Mouse (Mus musculus): ENCODE measurements around the gene Tas2r138.

DNA sequence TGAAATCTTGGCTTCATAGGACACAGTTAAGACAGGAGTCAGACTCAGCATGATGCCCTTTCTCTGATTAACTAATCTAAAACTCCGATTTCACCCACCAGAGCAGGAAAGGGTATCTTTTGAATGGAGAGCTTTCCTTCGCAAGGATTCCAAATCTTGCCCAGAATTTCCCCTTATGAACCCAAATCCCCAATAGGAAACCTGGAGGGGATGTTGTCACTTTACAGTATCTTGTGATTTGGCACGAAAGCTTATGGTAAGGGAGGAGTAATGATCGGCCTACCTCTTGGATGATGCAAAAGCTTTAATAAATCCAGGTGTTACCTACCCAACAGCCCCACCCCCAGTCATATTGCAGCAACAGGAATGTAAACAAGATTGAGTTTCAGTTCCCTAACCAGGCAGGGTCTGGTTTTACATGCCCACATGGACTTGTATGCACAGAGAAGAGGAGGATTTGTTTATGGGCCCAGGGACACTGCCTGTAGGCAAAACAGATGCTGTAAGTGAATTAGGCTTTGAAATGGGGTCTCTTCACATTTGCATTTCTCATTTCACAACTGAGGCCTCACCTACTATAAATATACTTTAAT lies at the start of gene Tas2r138:
- TF ChIP-seq MAFK (IDR thresholded peaks at IDR 0.05; ENCODE audit: insufficient replicate concordance, low read length) = no peak
- TF ChIP-seq POLR2A (IDR thresholded peaks at IDR 0.05; ENCODE audit: low read depth, low read length) = no peak
- no peak for TF ChIP-seq MYC (IDR thresholded peaks at IDR 0.05; ENCODE audit: low read depth, low read length)
- TF ChIP-seq CHD2 (IDR thresholded peaks at IDR 0.05; ENCODE audit: low read length) = no peak
- no peak for TF ChIP-seq RCOR1 (conservative IDR thresholded peaks at IDR 0.05; ENCODE audit: low read depth, low read length)
- TF ChIP-seq ZNF384 (IDR thresholded peaks at IDR 0.05; ENCODE audit: low read depth, low read length) = no peak
- TF ChIP-seq NRF1 (IDR thresholded peaks at IDR 0.05; ENCODE audit: low read depth, low read length) = no peak
- TF ChIP-seq MAZ (IDR thresholded peaks at IDR 0.05; ENCODE audit: low read depth, low read length) = no peak
